Mouse (Mus musculus) gastrocnemius, postnatal 36 days (tissue): ENCODE results near the gene Ncaph. TPM values are rescaled to one million over a fixed set of nuclear protein-coding genes. Genes with fewer than 3 reads are reported as not detected.
"Not testable (repeated sequence)": the region's sequence is repeated elsewhere in the genome, so short reads cannot be mapped to it uniquely, and the experiment has no call there.

Experiments
- DNase-seq, 2 experiments: peaks; one replicate each; pipeline ENCODE4 v3.0.0; 2022
- intact Hi-C: fragments of 180-260 bp; cut with DNase I; formaldehyde crosslinking; loops from one replicate; pipeline ENCODE4 v1.15.1; 2025
- total RNA-seq, 2 experiments: library from RNA; stranded (reverse); gene quantifications; 2 replicates each; pipeline ENCODE4 v1.2.3; 2021

The Ncaph gene
- total RNA-seq, 2 experiments from 2014 or later = 1.5 to 1.8 TPM

GRCm38 (mm10) chr2:127108986-127109385 lies 24.8 kb downstream of the Ncaph start:
- DNase-seq = no peak
- intact Hi-C loops = no loop called here

- DNase-seq = no peak
- intact Hi-C loops = no loop called here
Measured at GRCm38 (mm10) chr2:127092000-127092399, 41.8 kb downstream of the Ncaph start.

- intact Hi-C loops, DNase-seq: not testable (repeated sequence)
Measured at GRCm38 (mm10) chr2:127090151-127090550, 43.6 kb downstream of the Ncaph start.

GRCm38 (mm10) chr2:127086235-127086634 lies 47.5 kb downstream of the Ncaph start:
- no peak for DNase-seq
- intact Hi-C loops = no loop called here

- no peak for DNase-seq
- intact Hi-C loops = no loop called here
Measured at GRCm38 (mm10) chr2:127080591-127081218, 53.0 kb downstream of the Ncaph start.

- intact Hi-C loops = no loop called here
- no peak for DNase-seq
Measured at GRCm38 (mm10) chr2:127079881-127080590, 53.7 kb downstream of the Ncaph start.

- intact Hi-C loops = not testable (repeated sequence)
Measured at GRCm38 (mm10) chr2:127079066-127079465, 54.7 kb downstream of the Ncaph start.

GRCm38 (mm10) chr2:127077611-127078010 lies 56.1 kb downstream of the Ncaph start:
- intact Hi-C loops = no loop called here
- no peak for DNase-seq

More at GRCm38 (mm10) chr2:127079066-127079465, 54.7 kb downstream of the Ncaph start:
- DNase-seq = not testable (repeated sequence)

- intact Hi-C loops = no loop called here
- DNase-seq = no peak
Measured at GRCm38 (mm10) chr2:127074116-127074515, 59.6 kb downstream of the Ncaph start.

- intact Hi-C loops = no loop called here
- DNase-seq = no peak
Measured at GRCm38 (mm10) chr2:127070879-127071278, 62.9 kb downstream of the Ncaph start.

GRCm38 (mm10) chr2:127070435-127070841 lies 63.3 kb downstream of the Ncaph start, which contains the start of gene Blvra:
TSS of gene Blvra (plus strand) at chr2:127070665.
- intact Hi-C loops = no loop called here
- peak; percentile 77 to 82 for DNase-seq

GRCm38 (mm10) chr2:127069781-127070434 lies 63.8 kb downstream of the Ncaph start:
- intact Hi-C loops = no loop called here
- DNase-seq = no peak

- intact Hi-C loops = no loop called here
- no peak for DNase-seq
Measured at GRCm38 (mm10) chr2:127068806-127069205, 64.9 kb downstream of the Ncaph start.

GRCm38 (mm10) chr2:127061471-127061870 lies 72.3 kb downstream of the Ncaph start:
- no peak for DNase-seq
- intact Hi-C loops = no loop called here

Other genes starting within 250 kb of the Ncaph start
- gene Sppl2a, start 200.7 kb downstream of the Ncaph start, total RNA-seq = 10 to 100 TPM; 64.2 to 64.3 TPM
- gene Ap4e1, start 125.2 kb downstream of the Ncaph start, total RNA-seq = 1 to 10 TPM; 6.6 to 8.7 TPM
- 10 to 100 TPM; 11.6 to 11.7 TPM for gene Blvra, start 63.3 kb downstream of the Ncaph start, total RNA-seq
- 1 to 10 TPM; 5.2 TPM for gene Itpripl1, start 9.5 kb upstream of the Ncaph start, total RNA-seq
- under 1 TPM; 0.46 to 0.89 TPM for gene 1810024B03Rik, start 74.3 kb upstream of the Ncaph start, total RNA-seq
- gene Snrnp200, start 74.4 kb upstream of the Ncaph start, total RNA-seq = 10 to 100 TPM; 33.0 to 39.4 TPM
- 10 to 100 TPM; 48.6 to 51.0 TPM for gene Ciao1, start 113.9 kb upstream of the Ncaph start, total RNA-seq
- gene Tmem127, start 114.0 kb upstream of the Ncaph start, total RNA-seq = 10 to 100 TPM; 21.0 TPM
- gene Stard7, start 136.3 kb upstream of the Ncaph start, total RNA-seq = 100 to 1,000 TPM in 1 of 2 experiments, 10 to 100 TPM in 1; 89.2 to 110 TPM
- gene Dusp2, start 202.2 kb upstream of the Ncaph start, total RNA-seq = 1 to 10 TPM in 1 of 2 experiments, under 1 TPM in 1; 0.72 to 1.3 TPM
- gene Astl, start 204.7 kb upstream of the Ncaph start, total RNA-seq = not detected
- under 1 TPM; 0.48 to 0.86 TPM for gene Adra2b, start 229.3 kb upstream of the Ncaph start, total RNA-seq